Mouse (Mus musculus) heart, embryonic 12.5 days (tissue): ENCODE measurements around the gene Zfp507. TPM values are rescaled to one million over a fixed set of nuclear protein-coding genes. Genes with fewer than 3 reads are reported as not detected.

Experiments used
- ATAC-seq: fragments of 200-750 bp; cut with Nextera tagmentation; 2 replicates; pipeline ENCODE4 v1.8.0; 2017; ENCODE audit warnings: moderate TSS enrichment, moderate library complexity; ENCODE audit not compliant: insufficient number of reproducible peaks, low FRiP score
- H3K27ac ChIP-seq: fragments of 300-500 bp; sonication (generic); 2 replicates; pipeline ENCODE4 v1.5.1; 2016; ENCODE audit warnings: mild to moderate bottlenecking, moderate library complexity; ENCODE audit not compliant: poor library complexity, severe bottlenecking
- H3K27me3 ChIP-seq: fragments of 300-500 bp; sonication (generic); replicated peaks from 2 replicates; pipeline ENCODE4 v1.6.1; 2016; ENCODE audit warnings: mild to moderate bottlenecking, moderate library complexity
- H3K36me3 ChIP-seq: fragments of 300-500 bp; sonication (generic); 2 replicates; pipeline ENCODE4 v1.6.1; 2016; ENCODE audit warnings: mild to moderate bottlenecking, moderate library complexity
- H3K4me1 ChIP-seq: fragments of 300-500 bp; sonication (generic); replicated peaks from 2 replicates; pipeline ENCODE4 v1.6.1; 2016; ENCODE audit warnings: mild to moderate bottlenecking
- H3K4me2 ChIP-seq: fragments of 300-500 bp; sonication (generic); 2 replicates; pipeline ENCODE4 v1.6.1; 2016; ENCODE audit warnings: mild to moderate bottlenecking, moderate library complexity
- H3K4me3 ChIP-seq: fragments of 300-500 bp; sonication (generic); 2 replicates; pipeline ENCODE4 v1.5.1; 2016; ENCODE audit warnings: mild to moderate bottlenecking
- H3K9ac ChIP-seq: fragments of 300-500 bp; sonication (generic); 2 replicates; pipeline ENCODE4 v1.6.1; 2016; ENCODE audit warnings: mild to moderate bottlenecking, moderate library complexity
- H3K9me3 ChIP-seq: fragments of 300-500 bp; sonication (generic); replicated peaks from 2 replicates; pipeline ENCODE4 v1.6.1; 2016; ENCODE audit warnings: mild to moderate bottlenecking, moderate library complexity
- WGBS: fragments of 180-500 bp; shearing (Covaris S2); methylation state at CpG from one replicate; pipeline ENCODE4 v1.1.7; 2016; 5-methylcytosine and 5-hydroxymethylcytosine counted together
- polyA plus RNA-seq: library from polyadenylated mRNA; unstranded; fragments of >200 nt; fragmentation: Nextera tagmentation; extraction: Ambion mirVana; gene quantifications from 2 replicates; pipeline ENCODE4 v1.2.1, GENCODE M21; 2016

Zfp507 gene
- polyA plus RNA-seq, 1 experiment from 2014 or later: 17.6 TPM

- H3K4me3 ChIP-seq: no peak overlapping the region
- H3K9ac ChIP-seq: no peak overlapping the region
- no peaks in the 10 kb centered on the region for H3K4me1 ChIP-seq
- H3K9me3 ChIP-seq: 0 out of 2 replicates have a peak, but pooled peaks cover 3% of the 10 kb centered on the region
- H3K4me2 ChIP-seq: no peak overlapping the region
- H3K27ac ChIP-seq: no peak overlapping the region
- WGBS: 72% methylated on average over 12 of the region's 12 CpGs
- no peaks in the 10 kb centered on the region for H3K36me3 ChIP-seq
- H3K27me3 ChIP-seq: no peaks in the 10 kb centered on the region
- ATAC-seq: no peak
Measured at GRCm38 (mm10) chr7:35814759-35815551, 12.2 kb upstream of the Zfp507 start.

GRCm38 (mm10) chr7:35813306-35813705 lies 10.5 kb upstream of the Zfp507 start:
- Histone ChIP-seq H3K4me2 (no peak overlapping the region), H3K4me3 (no peak overlapping the region), H3K4me1 (no peaks in the 10 kb centered on the region), H3K27me3 (no peaks in the 10 kb centered on the region), H3K27ac (no peak overlapping the region), H3K9ac (no peak overlapping the region), H3K36me3 (no peaks in the 10 kb centered on the region), H3K9me3 (0 out of 2 replicates have a peak, but pooled peaks cover 3% of the 10 kb centered on the region)
- whole genome bisulfite sequencing: 77% methylated on average over 11 of the region's 11 CpGs
- no peak for ATAC-seq

GRCm38 (mm10) chr7:35810736-35811135 lies 7.9 kb upstream of the Zfp507 start:
- Histone ChIP-seq H3K9ac (no peak overlapping the region), H3K4me1 (no peaks in the 10 kb centered on the region), H3K27ac (no peak overlapping the region), H3K36me3 (no peaks in the 10 kb centered on the region), H3K4me3 (no peak overlapping the region), H3K27me3 (no peaks in the 10 kb centered on the region), H3K9me3 (no peaks in the 10 kb centered on the region), H3K4me2 (no peak overlapping the region)
- no peak for ATAC-seq
- WGBS: 46% methylated on average over 8 of the region's 8 CpGs

- no peak for ATAC-seq
- Histone ChIP-seq H3K27ac (no peak overlapping the region), H3K4me2 (no peak overlapping the region), H3K4me1 (peaks cover 5% of the 10 kb centered on the region), H3K9ac (no peak overlapping the region), H3K36me3 (peaks cover 16% of the 10 kb centered on the region), H3K4me3 (no peak overlapping the region), H3K27me3 (no peaks in the 10 kb centered on the region), H3K9me3 (no peaks in the 10 kb centered on the region)
- WGBS: 62% methylated on average over 10 of the region's 10 CpGs
Measured at GRCm38 (mm10) chr7:35804206-35804605, 1.4 kb upstream of the Zfp507 start.

GRCm38 (mm10) chr7:35802201-35802905 lies 450 bp downstream of the Zfp507 start:
- peak overlapping the region; percentile 82 for H3K4me2 ChIP-seq
- peak overlapping the region; percentile 91 for H3K9ac ChIP-seq
- peak overlapping the region; percentile 80 for H3K27ac ChIP-seq
- H3K36me3 ChIP-seq: peaks cover 30% of the 10 kb centered on the region
- peak; percentile 91 for ATAC-seq
- H3K27me3 ChIP-seq: no peaks in the 10 kb centered on the region
- under 1% methylated on average over 48 of the region's 49 CpGs for WGBS
- no peaks in the 10 kb centered on the region for H3K9me3 ChIP-seq
- peaks cover 5% of the 10 kb centered on the region for H3K4me1 ChIP-seq
- peak overlapping the region; percentile 67 for H3K4me3 ChIP-seq

- H3K9me3 ChIP-seq: no peaks in the 10 kb centered on the region
- no peak overlapping the region; the same call in 1 of the 2 replicates for H3K27ac ChIP-seq
- WGBS: 61% methylated on average over 7 of the region's 7 CpGs
- H3K27me3 ChIP-seq: no peaks in the 10 kb centered on the region
- ATAC-seq: peak; percentile 64; the same call in 1 of the 2 replicates
- no peak overlapping the region for H3K9ac ChIP-seq
- no peak overlapping the region for H3K4me3 ChIP-seq
- H3K36me3 ChIP-seq: peaks cover 77% of the 10 kb centered on the region
- no peak overlapping the region for H3K4me2 ChIP-seq
- H3K4me1 ChIP-seq: peaks cover 16% of the 10 kb centered on the region
Measured at GRCm38 (mm10) chr7:35796123-35796522, 6.7 kb downstream of the Zfp507 start.

- no peak overlapping the region for H3K9ac ChIP-seq
- H3K27me3 ChIP-seq: no peaks in the 10 kb centered on the region
- H3K9me3 ChIP-seq: no peaks in the 10 kb centered on the region
- no peak overlapping the region for H3K4me3 ChIP-seq
- peak; percentile 37; the same call in 1 of the 2 replicates for ATAC-seq
- peaks cover 80% of the 10 kb centered on the region for H3K36me3 ChIP-seq
- H3K4me1 ChIP-seq: peaks cover 14% of the 10 kb centered on the region
- H3K27ac ChIP-seq: no peak overlapping the region
- H3K4me2 ChIP-seq: no peak overlapping the region
- 64% methylated on average over 12 of the region's 12 CpGs for WGBS
Measured at GRCm38 (mm10) chr7:35794145-35794664, 8.6 kb downstream of the Zfp507 start.

- peaks cover 14% of the 10 kb centered on the region for H3K4me1 ChIP-seq
- no peak overlapping the region for H3K9ac ChIP-seq
- H3K27ac ChIP-seq: no peak overlapping the region
- peaks cover 80% of the 10 kb centered on the region for H3K36me3 ChIP-seq
- H3K27me3 ChIP-seq: no peaks in the 10 kb centered on the region
- no peak overlapping the region for H3K4me3 ChIP-seq
- ATAC-seq: peak; percentile 87
- no peaks in the 10 kb centered on the region for H3K9me3 ChIP-seq
- no peak overlapping the region for H3K4me2 ChIP-seq
- 75% methylated on average over 12 of the region's 12 CpGs for WGBS
Measured at GRCm38 (mm10) chr7:35792150-35792848, 10.5 kb downstream of the Zfp507 start.

GRCm38 (mm10) chr7:35790926-35791325 lies 11.9 kb downstream of the Zfp507 start:
- H3K36me3 ChIP-seq: peaks cover 86% of the 10 kb centered on the region
- no peak for ATAC-seq
- H3K4me3 ChIP-seq: no peak overlapping the region
- no peak overlapping the region for H3K4me2 ChIP-seq
- H3K9me3 ChIP-seq: no peaks in the 10 kb centered on the region
- WGBS: 71% methylated on average over 8 of the region's 8 CpGs
- no peak overlapping the region for H3K9ac ChIP-seq
- H3K4me1 ChIP-seq: peaks cover 6% of the 10 kb centered on the region; the same call in 1 of the 2 replicates
- H3K27me3 ChIP-seq: no peaks in the 10 kb centered on the region
- no peak overlapping the region for H3K27ac ChIP-seq

- H3K36me3 ChIP-seq: peaks cover 89% of the 10 kb centered on the region
- no peak overlapping the region for H3K4me2 ChIP-seq
- no peak overlapping the region for H3K4me3 ChIP-seq
- no peaks in the 10 kb centered on the region for H3K9me3 ChIP-seq
- no peak overlapping the region for H3K27ac ChIP-seq
- peaks cover 6% of the 10 kb centered on the region; the same call in 1 of the 2 replicates for H3K4me1 ChIP-seq
- 87% methylated on average over 8 of the region's 8 CpGs for WGBS
- no peaks in the 10 kb centered on the region for H3K27me3 ChIP-seq
- ATAC-seq: no peak
- no peak overlapping the region for H3K9ac ChIP-seq
Measured at GRCm38 (mm10) chr7:35790201-35790600, 12.6 kb downstream of the Zfp507 start.

- ATAC-seq: no peak
- no peak overlapping the region for H3K4me2 ChIP-seq
- H3K9me3 ChIP-seq: no peaks in the 10 kb centered on the region
- peaks cover 82% of the 10 kb centered on the region for H3K36me3 ChIP-seq
- no peaks in the 10 kb centered on the region for H3K4me1 ChIP-seq
- H3K9ac ChIP-seq: no peak overlapping the region
- no peak overlapping the region for H3K27ac ChIP-seq
- no peak overlapping the region for H3K4me3 ChIP-seq
- H3K27me3 ChIP-seq: no peaks in the 10 kb centered on the region
- 88% methylated on average over 4 of the region's 4 CpGs for WGBS
Measured at GRCm38 (mm10) chr7:35785579-35785978, 17.2 kb downstream of the Zfp507 start.
